Comparison of ENCODE assay signal across 17 mouse cellular contexts in genomic region chr2:155941697-155942442, GRCm38 (mm10). TPM values are rescaled to one million over a fixed set of nuclear protein-coding genes. Genes with fewer than 3 reads are reported as not detected.
DNase-seq lines count a peak whose midpoint lies in the region; ATAC-seq and TF ChIP-seq lines count a peak whose summit lies in the region.
"Had no signal": no experiment of that assay in that cellular context is flagged by ENCODE, and none has a peak within 500 bp of the region (broad histone marks: within the 10 kb centered on the region; RNA-seq: fewer than 3 reads in every experiment).

No protein-coding gene starts in this region.

- no peaks in the 10 kb centered on the region for H3K36me3 ChIP-seq in testis, adult 2 months (ENCODE audit: control insufficient read depth, insufficient read depth, low read length)
- H3K36me3 ChIP-seq in limb, embryonic 12.5 days, result peaks cover 52% of the 10 kb centered on the region
- H3K36me3 ChIP-seq in hindbrain, postnatal 0 days (ENCODE audit: insufficient read depth, low read length), result no peaks in the 10 kb centered on the region
- H3K36me3 ChIP-seq: embryonic facial prominence, embryonic 15.5 days; G1E; heart, embryonic 15.5 days; liver, embryonic 12.5 days; midbrain, embryonic 12.5 days; neural tube, embryonic 13.5 days; stomach, embryonic 15.5 days had no signal

- no peak for TF ChIP-seq POLR2A in testis, adult 2 months (IDR thresholded peaks at IDR 0.05; ENCODE audit: control insufficient read depth, low read depth, low read length)

- no peak for ATAC-seq in limb, embryonic 12.5 days (ENCODE audit: insufficient number of reproducible peaks, insufficient read depth, low FRiP score, low TSS enrichment, low read depth)
- no peak for ATAC-seq in hindbrain, postnatal 0 days
- ATAC-seq: liver, embryonic 12.5 days had no signal

- H3K4me1 ChIP-seq in testis, adult 2 months (ENCODE audit: control insufficient read depth, insufficient read depth, low read length), result peaks cover 15% of the 10 kb centered on the region
- peaks cover 64% of the 10 kb centered on the region for H3K4me1 ChIP-seq in limb, embryonic 12.5 days (replicated peaks)
- H3K4me1 ChIP-seq in hindbrain, postnatal 0 days (ENCODE audit: insufficient read depth, low read length), result no peaks in the 10 kb centered on the region

- peak overlapping the region; percentile 40 for H3K4me3 ChIP-seq in testis, adult 2 months (ENCODE audit: control insufficient read depth, low read depth, low read length)
- peak overlapping the region; percentile 46 for H3K4me3 ChIP-seq in limb, embryonic 12.5 days (replicated peaks)
- no peak overlapping the region for H3K4me3 ChIP-seq in hindbrain, postnatal 0 days (ENCODE audit: low read length)
- H3K4me3 ChIP-seq: embryonic facial prominence, embryonic 15.5 days; heart, embryonic 15.5 days; liver, embryonic 12.5 days; midbrain, embryonic 12.5 days; neural tube, embryonic 13.5 days; stomach, embryonic 15.5 days had no signal

- no peaks in the 10 kb centered on the region for H3K9me3 ChIP-seq in limb, embryonic 12.5 days
- no peaks in the 10 kb centered on the region for H3K9me3 ChIP-seq in hindbrain, postnatal 0 days (ENCODE audit: low read length)
- H3K9me3 ChIP-seq: embryonic facial prominence, embryonic 15.5 days; G1E; heart, embryonic 15.5 days; liver, embryonic 12.5 days; midbrain, embryonic 12.5 days; neural tube, embryonic 13.5 days; stomach, embryonic 15.5 days had no signal

- TF ChIP-seq CTCF in testis, adult 2 months (IDR thresholded peaks at IDR 0.05; ENCODE audit: control insufficient read depth, insufficient read depth, insufficient replicate concordance, low read depth, low read length), result no peak
- no peak for TF ChIP-seq CTCF in hindbrain, postnatal 0 days (IDR thresholded peaks at IDR 0.05; ENCODE audit: low read depth)

- no peak for DNase-seq in testis, postnatal 14 days (ENCODE audit: low spot score)
- DNase-seq in adrenal gland, postnatal 36 days, result peak; percentile 85 to 88
- no peak for DNase-seq in hindbrain, postnatal 0 days (ENCODE audit: low spot score)
- DNase-seq in cerebellum, adult 9-11 months, result no peak
- no peak for DNase-seq in left cerebral cortex, postnatal 36 days (ENCODE audit: low spot score in 2 of 2)
- DNase-seq: cerebellum, adult 8-10 months had no signal

- intact Hi-C loops in left cerebral cortex, postnatal 36 days (cut with DNase I), result no loop called here

- no peak overlapping the region for H3K27ac ChIP-seq in testis, adult 2 months (ENCODE audit: control insufficient read depth, insufficient read depth, low read depth, low read length)
- H3K27ac ChIP-seq in limb, embryonic 12.5 days, result peak overlapping the region; percentile 70
- no peak overlapping the region for H3K27ac ChIP-seq in hindbrain, postnatal 0 days
- H3K27ac ChIP-seq: embryonic facial prominence, embryonic 15.5 days; heart, embryonic 15.5 days; liver, embryonic 12.5 days; midbrain, embryonic 12.5 days; neural tube, embryonic 13.5 days; stomach, embryonic 15.5 days had no signal

- H3K4me2 ChIP-seq in limb, embryonic 12.5 days, result peak overlapping the region; percentile 64
- H3K4me2 ChIP-seq in hindbrain, postnatal 0 days (ENCODE audit: low read depth, low read length), result no peak overlapping the region
- H3K4me2 ChIP-seq: embryonic facial prominence, embryonic 15.5 days; heart, embryonic 15.5 days; liver, embryonic 12.5 days; midbrain, embryonic 12.5 days; neural tube, embryonic 13.5 days; stomach, embryonic 15.5 days had no signal

- no peak overlapping the region for H3K9ac ChIP-seq in limb, embryonic 12.5 days (replicated peaks)
- H3K9ac ChIP-seq in hindbrain, postnatal 0 days (replicated peaks; ENCODE audit: low read length), result no peak overlapping the region
- H3K9ac ChIP-seq: embryonic facial prominence, embryonic 15.5 days; heart, embryonic 15.5 days; liver, embryonic 12.5 days; midbrain, embryonic 12.5 days; neural tube, embryonic 13.5 days; stomach, embryonic 15.5 days had no signal

- 79% methylated on average over 40 of the region's 40 CpGs for WGBS in limb, embryonic 12.5 days
- 88% methylated on average over 40 of the region's 40 CpGs for WGBS in hindbrain, postnatal 0 days

- no peaks in the 10 kb centered on the region for H3K27me3 ChIP-seq in testis, adult 2 months (ENCODE audit: control insufficient read depth, insufficient read depth, low read length)
- H3K27me3 ChIP-seq in limb, embryonic 12.5 days, result no peaks in the 10 kb centered on the region; the same call in 1 of the 2 replicates
- no peaks in the 10 kb centered on the region for H3K27me3 ChIP-seq in hindbrain, postnatal 0 days (ENCODE audit: insufficient read depth, low read length)
- H3K27me3 ChIP-seq: neural tube, embryonic 13.5 days; stomach, embryonic 15.5 days had no signal

RNA-seq across cellular contexts. Expression of gene Gm15557, which starts 1.3 kb away (rescaled TPM):
- polyA plus RNA-seq in testis, adult 2 months (2012; rRNA removed), result 0.17 and 0.19 TPM in 2 replicates
- not detected for total RNA-seq in adrenal gland, postnatal 36 days (2021)
- polyA plus RNA-seq in limb, embryonic 12.5 days (2016; fragmentation: Nextera tagmentation; extraction: Ambion mirVana), result 0.40 and 0.72 TPM in 2 replicates
- total RNA-seq in hindbrain, postnatal 0 days (2014; rRNA removed), result not detected in 2 replicates
- polyA plus RNA-seq in hindbrain, postnatal 0 days (2015; fragmentation: Nextera tagmentation; extraction: Ambion mirVana), result not detected in 2 replicates
- total RNA-seq in left cerebral cortex, postnatal 36 days (2021), result not detected
- total RNA-seq: layer of hippocampus, postnatal 14 days had no signal
- polyA plus RNA-seq: heart, embryonic 15.5 days; intestine, embryonic 14.5 days; liver, embryonic 12.5 days; midbrain, embryonic 12.5 days; neural tube, embryonic 13.5 days; stomach, embryonic 15.5 days had no signal

RNA-seq across cellular contexts. Expression of gene Gdf5, which starts 3.3 kb away (rescaled TPM):
- polyA plus RNA-seq in testis, adult 2 months (2012; rRNA removed), result 0.17 and 0.46 TPM in 2 replicates
- under 1 TPM; 0.56 to 0.89 TPM for total RNA-seq in adrenal gland, postnatal 36 days (2021)
- 59.4 and 66.1 TPM in 2 replicates for polyA plus RNA-seq in limb, embryonic 12.5 days (2016; fragmentation: Nextera tagmentation; extraction: Ambion mirVana)
- total RNA-seq in hindbrain, postnatal 0 days (2014; rRNA removed), result 1.3 and 3.4 TPM in 2 replicates
- polyA plus RNA-seq in hindbrain, postnatal 0 days (2015; fragmentation: Nextera tagmentation; extraction: Ambion mirVana), result 0.95 and 1.3 TPM in 2 replicates
- total RNA-seq in left cerebral cortex, postnatal 36 days (2021), result under 1 TPM in 1 of 2 experiments, not detected in 1; 0.27 TPM
- polyA plus RNA-seq: G1E had no signal

RNA-seq across cellular contexts. Expression of gene Uqcc1, which starts 11.8 kb away (rescaled TPM):
- 48.6 and 52.9 TPM in 2 replicates for polyA plus RNA-seq in testis, adult 2 months (2012; rRNA removed)
- 100 to 1,000 TPM; 103 to 126 TPM for total RNA-seq in adrenal gland, postnatal 36 days (2021)
- polyA plus RNA-seq in limb, embryonic 12.5 days (2016; fragmentation: Nextera tagmentation; extraction: Ambion mirVana), result 64.8 and 66.9 TPM in 2 replicates
- 38.0 and 39.4 TPM in 2 replicates for total RNA-seq in hindbrain, postnatal 0 days (2014; rRNA removed)
- polyA plus RNA-seq in hindbrain, postnatal 0 days (2015; fragmentation: Nextera tagmentation; extraction: Ambion mirVana), result 55.6 and 61.4 TPM in 2 replicates
- total RNA-seq in left cerebral cortex, postnatal 36 days (2021), result 10 to 100 TPM; 66.0 to 70.6 TPM

RNA-seq across cellular contexts. Expression of gene Cep250, which starts 14.4 kb away (rescaled TPM):
- polyA plus RNA-seq in testis, adult 2 months (2012; rRNA removed), result 5.8 and 6.4 TPM in 2 replicates
- total RNA-seq in adrenal gland, postnatal 36 days (2021), result 10 to 100 TPM; 11.5 to 11.9 TPM
- 35.1 and 40.6 TPM in 2 replicates for polyA plus RNA-seq in limb, embryonic 12.5 days (2016; fragmentation: Nextera tagmentation; extraction: Ambion mirVana)
- 20.8 and 24.9 TPM in 2 replicates for total RNA-seq in hindbrain, postnatal 0 days (2014; rRNA removed)
- 11.9 and 13.1 TPM in 2 replicates for polyA plus RNA-seq in hindbrain, postnatal 0 days (2015; fragmentation: Nextera tagmentation; extraction: Ambion mirVana)
- 10 to 100 TPM; 18.3 to 20.4 TPM for total RNA-seq in left cerebral cortex, postnatal 36 days (2021)

Comparison
In these comparisons a context has a peak if more than half of its experiments do, and no peak if none do; other contexts are left out.
1. DNase-seq: peak in adrenal gland, postnatal 36 days (2 of 2); none in testis, postnatal 14 days (single experiment), hindbrain, postnatal 0 days (single experiment), cerebellum, adult 9-11 months (single experiment) and left cerebral cortex, postnatal 36 days (0 of 2).